Mouse (Mus musculus) CH12.LX (cell line): ENCODE results near the gene Rrp7a.

Experiments used
- BHLHE40 ChIP-seq: IDR thresholded peaks from 2 replicates; pipeline ENCODE4 v1.6.1; 2011; ENCODE audit warnings: mild to moderate bottlenecking, low read depth, low read length, improper control_type of control experiment
- CHD2 ChIP-seq: IDR thresholded peaks from 2 replicates; pipeline ENCODE4 v1.6.1; 2011; ENCODE audit warnings: low read length, improper control_type of control experiment
- CTCF ChIP-seq, 2 experiments: IDR thresholded peaks in 1 of 2; conservative IDR thresholded peaks in 1 of 2; 2 replicates each; pipeline ENCODE4 v1.5.1; 2011 to 2012; ENCODE audit warnings: low read depth in 2 of 2, low read length in 2 of 2, improper control_type of control experiment in 1 of 2, inconsistent platforms in 1 of 2, mild to moderate bottlenecking in 1 of 2, moderate library complexity in 1 of 2
- E2F4 ChIP-seq: IDR thresholded peaks from 2 replicates; pipeline ENCODE4 v1.6.1; 2011; ENCODE audit warnings: low read depth, low read length, improper control_type of control experiment; ENCODE audit not compliant: insufficient replicate concordance
- ELF1 ChIP-seq: IDR thresholded peaks from 2 replicates; pipeline ENCODE4 v1.6.1; 2014; ENCODE audit warnings: low read depth, mild to moderate bottlenecking, inconsistent platforms, low read length, improper control_type of control experiment
- HCFC1 ChIP-seq: IDR thresholded peaks from 2 replicates; pipeline ENCODE4 v1.6.1; 2012; ENCODE audit warnings: low read depth, mild to moderate bottlenecking, inconsistent platforms, low read length, improper control_type of control experiment
- KAT2A ChIP-seq: IDR thresholded peaks from 2 replicates; pipeline ENCODE4 v1.6.1; 2012; ENCODE audit warnings: low read length, improper control_type of control experiment, inconsistent platforms; ENCODE audit not compliant: insufficient replicate concordance
- MAX ChIP-seq: IDR thresholded peaks from 2 replicates; pipeline ENCODE4 v1.6.1; 2011; ENCODE audit warnings: low read length, improper control_type of control experiment
- NRF1 ChIP-seq: IDR thresholded peaks from 2 replicates; pipeline ENCODE4 v1.6.1; 2014; ENCODE audit warnings: low read depth, mild to moderate bottlenecking, inconsistent platforms, low read length, improper control_type of control experiment, moderate library complexity
- POLR2A ChIP-seq: IDR thresholded peaks from 2 replicates; pipeline ENCODE4 v1.6.1; 2011; ENCODE audit warnings: low read depth, mild to moderate bottlenecking, improper control_type of control experiment, low read length
- SMC3 ChIP-seq: IDR thresholded peaks from 2 replicates; pipeline ENCODE4 v1.6.1; 2011; ENCODE audit warnings: low read depth, low read length, improper control_type of control experiment
- USF1 ChIP-seq: IDR thresholded peaks from 2 replicates; pipeline ENCODE4 v1.6.1; 2014; ENCODE audit warnings: low read depth, mild to moderate bottlenecking, inconsistent platforms, low read length, improper control_type of control experiment

GRCm38 (mm10) chr15:83111874-83112273, 10.7 kb downstream of the Rrp7a start:
- TF ChIP-seq POLR2A, result no peak
- TF ChIP-seq CHD2, result no peak
- no peak for TF ChIP-seq CTCF (conservative IDR thresholded peaks at IDR 0.05 in 1 of 2, IDR thresholded peaks at IDR 0.05 in 1 of 2; ENCODE audit: low read depth in 2 of 2, low read length in 2 of 2)
- TF ChIP-seq E2F4, result no peak
- TF ChIP-seq KAT2A, result no peak
- no peak for TF ChIP-seq MAX
- TF ChIP-seq SMC3, result no peak
- no peak for TF ChIP-seq BHLHE40
- TF ChIP-seq HCFC1, result no peak
- no peak for TF ChIP-seq ELF1
- TF ChIP-seq NRF1, result no peak
- no peak for TF ChIP-seq USF1
